Mouse (Mus musculus): Measurements from ENCODE around the gene Chrna3. TPM values are rescaled to one million over a fixed set of nuclear protein-coding genes. Genes with fewer than 3 reads are reported as not detected.

The Chrna3 gene
- polyA plus RNA-seq, 1 experiment from 2014 or later: 26.8 TPM

DNA sequence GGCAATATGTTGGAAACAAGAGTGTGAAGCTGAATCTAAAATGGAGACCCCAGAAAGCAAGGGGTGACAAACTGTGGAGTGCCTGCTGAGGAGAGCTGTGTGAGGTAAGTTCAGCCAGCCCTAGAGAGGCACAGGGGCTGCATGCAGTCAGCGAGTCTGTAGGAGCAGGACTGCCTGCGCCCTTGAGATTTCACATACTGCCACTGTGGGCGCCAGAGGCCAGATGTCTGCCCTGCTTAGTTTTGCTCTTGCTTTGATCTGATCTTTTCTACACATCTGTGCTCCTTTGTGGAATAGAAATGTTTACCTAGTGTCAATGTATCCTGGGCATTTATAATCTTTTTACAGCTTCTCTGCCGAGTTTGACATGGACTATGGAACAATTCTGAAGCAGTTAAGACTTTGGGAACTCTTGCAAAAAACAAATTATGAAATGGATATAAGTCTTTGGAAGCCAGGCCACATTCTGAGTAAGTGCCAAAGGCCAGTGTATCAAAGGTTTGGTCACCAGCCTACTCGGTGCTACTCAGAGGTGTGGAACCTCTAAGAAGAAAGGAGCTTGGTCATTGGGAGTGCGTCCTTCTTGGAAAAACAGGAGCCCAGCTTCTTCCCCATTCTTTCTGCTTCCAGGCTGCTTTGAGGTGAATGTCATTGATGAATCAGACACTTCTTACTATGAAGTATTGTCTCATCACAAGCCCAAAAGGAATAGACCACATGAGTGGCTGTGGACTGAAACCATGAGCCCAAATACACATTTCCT is 15.6 kb downstream of the Chrna3 start:
- Histone ChIP-seq H3K4me1 (ENCODE audit: control insufficient read depth, insufficient read depth, low read length) (no peaks in the 10 kb centered on the region), H3K27ac (ENCODE audit: low read depth, low read length) (no peak overlapping the region), H3K27me3 (ENCODE audit: control insufficient read depth, insufficient read depth, low read length) (no peaks in the 10 kb centered on the region), H3K9ac (replicated peaks; ENCODE audit: low read depth, low read length) (no peak overlapping the region), H3K9me3 (ENCODE audit: control insufficient read depth, low read length) (no peaks in the 10 kb centered on the region), H3K4me2 (ENCODE audit: low read depth, low read length) (no peak overlapping the region), H3K4me3 (ENCODE audit: low read depth, low read length) (no peak overlapping the region), H3K36me3 (ENCODE audit: control insufficient read depth, insufficient read depth, low read length) (no peaks in the 10 kb centered on the region)
- WGBS: 56% methylated on average over 6 of the region's 6 CpGs
- no peak for ATAC-seq (ENCODE audit: low read depth)

DNA sequence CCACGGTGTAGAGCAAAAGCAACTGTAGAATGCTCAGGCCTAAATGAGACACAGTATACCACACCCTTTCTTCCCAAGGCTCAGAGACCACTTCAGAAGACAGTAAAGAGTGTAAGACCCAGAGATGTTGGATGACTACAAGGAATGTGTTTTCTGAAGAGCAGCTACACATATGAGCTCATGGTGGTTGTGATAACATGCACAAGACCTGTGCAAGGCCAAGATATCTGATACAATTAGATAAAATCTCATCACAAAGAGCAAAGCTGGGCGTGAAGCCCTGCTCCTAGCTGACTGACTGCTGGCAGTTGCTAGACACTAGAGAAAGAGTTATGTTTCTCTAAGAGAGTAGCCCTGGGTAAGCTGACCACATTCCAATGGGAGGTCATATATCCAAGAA is 16.7 kb downstream of the Chrna3 start:
- no peak overlapping the region for H3K27ac ChIP-seq (ENCODE audit: low read depth, low read length)
- H3K9ac ChIP-seq (replicated peaks; ENCODE audit: low read depth, low read length): no peak overlapping the region
- WGBS: 92% methylated on average over 2 of the region's 2 CpGs
- H3K4me1 ChIP-seq (ENCODE audit: control insufficient read depth, insufficient read depth, low read length): no peaks in the 10 kb centered on the region
- no peaks in the 10 kb centered on the region for H3K27me3 ChIP-seq (ENCODE audit: control insufficient read depth, insufficient read depth, low read length)
- no peak overlapping the region for H3K4me2 ChIP-seq (ENCODE audit: low read depth, low read length)
- no peak overlapping the region for H3K4me3 ChIP-seq (ENCODE audit: low read depth, low read length)
- H3K36me3 ChIP-seq (ENCODE audit: control insufficient read depth, insufficient read depth, low read length): no peaks in the 10 kb centered on the region
- no peak for ATAC-seq (ENCODE audit: low read depth)
- no peaks in the 10 kb centered on the region for H3K9me3 ChIP-seq (ENCODE audit: control insufficient read depth, low read length)

DNA sequence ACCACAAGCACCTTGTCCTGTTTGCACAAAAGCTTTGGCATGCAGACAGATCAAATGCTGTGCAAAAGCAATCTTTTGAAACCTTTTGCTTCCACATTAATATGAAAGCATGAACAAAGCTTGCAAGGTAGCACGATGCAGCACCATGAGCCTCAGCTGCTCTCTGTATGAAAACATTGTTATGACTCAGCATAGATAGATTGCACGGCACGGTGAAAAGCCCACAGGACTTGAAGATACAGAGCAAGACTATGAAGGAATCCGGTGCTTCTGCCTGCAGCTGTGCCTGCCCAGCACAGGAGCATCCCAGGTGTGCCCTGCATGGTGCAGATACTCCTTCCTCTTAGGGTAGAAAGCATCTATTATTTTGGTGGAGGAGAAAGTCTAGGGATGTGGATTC is 22.8 kb downstream of the Chrna3 start:
- no peaks in the 10 kb centered on the region for H3K9me3 ChIP-seq (ENCODE audit: control insufficient read depth, low read length)
- no peaks in the 10 kb centered on the region for H3K27me3 ChIP-seq (ENCODE audit: control insufficient read depth, insufficient read depth, low read length)
- no peaks in the 10 kb centered on the region for H3K36me3 ChIP-seq (ENCODE audit: control insufficient read depth, insufficient read depth, low read length)
- no peak overlapping the region for H3K4me3 ChIP-seq (ENCODE audit: low read depth, low read length)
- H3K4me2 ChIP-seq (ENCODE audit: low read depth, low read length): no peak overlapping the region
- no peak for ATAC-seq (ENCODE audit: low read depth)
- H3K27ac ChIP-seq (ENCODE audit: low read depth, low read length): no peak overlapping the region
- WGBS: 49% methylated on average over 4 of the region's 4 CpGs
- no peak overlapping the region for H3K9ac ChIP-seq (replicated peaks; ENCODE audit: low read depth, low read length)
- H3K4me1 ChIP-seq (ENCODE audit: control insufficient read depth, insufficient read depth, low read length): no peaks in the 10 kb centered on the region

DNA sequence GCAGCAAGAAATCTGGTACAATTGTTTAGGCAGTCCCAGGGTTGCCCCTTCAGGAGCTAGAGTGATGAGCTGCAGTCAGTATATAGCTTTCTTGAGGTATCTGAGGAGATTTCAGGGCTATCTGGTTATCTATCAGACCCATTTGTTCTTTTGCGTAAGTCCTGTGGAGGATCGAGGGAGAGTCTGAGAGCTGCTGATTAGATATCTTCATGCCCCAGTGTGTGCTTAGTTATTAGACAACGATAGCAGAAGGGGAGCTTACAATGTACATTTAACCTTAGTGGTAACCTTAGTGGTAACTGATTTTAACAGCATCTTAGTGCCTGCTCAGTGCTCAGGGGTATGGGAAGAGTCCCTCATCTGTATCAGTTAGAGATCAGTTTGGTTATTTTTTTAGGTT is 30.7 kb downstream of the Chrna3 start:
- Histone ChIP-seq H3K4me3 (ENCODE audit: low read depth, low read length) (no peak overlapping the region), H3K27me3 (ENCODE audit: control insufficient read depth, insufficient read depth, low read length) (no peaks in the 10 kb centered on the region), H3K36me3 (ENCODE audit: control insufficient read depth, insufficient read depth, low read length) (no peaks in the 10 kb centered on the region), H3K9ac (replicated peaks; ENCODE audit: low read depth, low read length) (no peak overlapping the region), H3K9me3 (ENCODE audit: control insufficient read depth, low read length) (no peaks in the 10 kb centered on the region), H3K4me1 (ENCODE audit: control insufficient read depth, insufficient read depth, low read length) (no peaks in the 10 kb centered on the region), H3K4me2 (ENCODE audit: low read depth, low read length) (no peak overlapping the region), H3K27ac (ENCODE audit: low read depth, low read length) (no peak overlapping the region)
- ATAC-seq (ENCODE audit: low read depth): no peak
- 87% methylated on average over 3 of the region's 3 CpGs for WGBS

DNA sequence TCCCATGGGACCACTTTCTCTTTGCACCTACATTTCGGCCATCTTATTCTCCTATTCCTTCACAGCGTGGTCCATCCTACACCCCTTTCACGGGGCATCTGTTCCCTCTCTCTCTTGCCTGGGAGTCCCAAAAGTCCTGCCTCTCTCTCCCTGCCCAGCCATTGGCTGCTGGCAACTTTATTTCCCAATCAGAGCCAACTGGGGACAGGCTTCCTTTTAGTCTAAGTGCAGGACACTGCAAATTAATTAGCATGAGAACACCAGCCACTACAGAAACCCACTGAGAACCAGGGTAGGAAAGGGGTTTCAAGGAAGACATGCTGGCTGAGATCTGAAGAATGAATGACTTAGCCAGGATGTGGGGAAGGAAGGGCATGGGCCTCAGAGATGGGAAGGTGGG is 32.0 kb downstream of the Chrna3 start:
- Histone ChIP-seq H3K9me3 (ENCODE audit: control insufficient read depth, low read length) (no peaks in the 10 kb centered on the region), H3K4me2 (ENCODE audit: low read depth, low read length) (no peak overlapping the region), H3K4me1 (ENCODE audit: control insufficient read depth, insufficient read depth, low read length) (no peaks in the 10 kb centered on the region), H3K27ac (ENCODE audit: low read depth, low read length) (no peak overlapping the region), H3K4me3 (ENCODE audit: low read depth, low read length) (no peak overlapping the region), H3K27me3 (ENCODE audit: control insufficient read depth, insufficient read depth, low read length) (no peaks in the 10 kb centered on the region), H3K9ac (replicated peaks; ENCODE audit: low read depth, low read length) (no peak overlapping the region), H3K36me3 (ENCODE audit: control insufficient read depth, insufficient read depth, low read length) (no peaks in the 10 kb centered on the region)
- ATAC-seq (ENCODE audit: low read depth): no peak
- WGBS: 48% methylated on average over 3 of the region's 3 CpGs

DNA sequence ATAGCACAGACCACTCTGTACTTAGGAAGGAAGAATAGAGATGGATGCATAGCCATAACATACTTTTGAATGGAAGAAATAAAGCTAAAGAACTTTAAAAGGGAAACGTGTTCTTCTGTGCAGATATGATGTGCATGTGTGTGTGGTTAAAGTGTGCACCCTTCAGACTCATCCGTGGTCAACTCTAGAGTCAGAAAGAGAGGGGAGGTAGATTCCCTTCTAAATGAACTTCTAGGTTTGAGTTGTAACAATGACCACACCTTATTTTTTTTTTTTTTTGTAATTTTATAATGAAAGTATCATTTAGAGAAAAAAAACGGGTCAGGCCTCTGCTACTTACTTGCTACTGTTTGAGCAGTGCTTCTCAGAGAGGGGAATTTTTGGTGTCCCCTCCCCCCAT is 36.0 kb downstream of the Chrna3 start:
- no peaks in the 10 kb centered on the region for H3K36me3 ChIP-seq (ENCODE audit: control insufficient read depth, insufficient read depth, low read length)

DNA sequence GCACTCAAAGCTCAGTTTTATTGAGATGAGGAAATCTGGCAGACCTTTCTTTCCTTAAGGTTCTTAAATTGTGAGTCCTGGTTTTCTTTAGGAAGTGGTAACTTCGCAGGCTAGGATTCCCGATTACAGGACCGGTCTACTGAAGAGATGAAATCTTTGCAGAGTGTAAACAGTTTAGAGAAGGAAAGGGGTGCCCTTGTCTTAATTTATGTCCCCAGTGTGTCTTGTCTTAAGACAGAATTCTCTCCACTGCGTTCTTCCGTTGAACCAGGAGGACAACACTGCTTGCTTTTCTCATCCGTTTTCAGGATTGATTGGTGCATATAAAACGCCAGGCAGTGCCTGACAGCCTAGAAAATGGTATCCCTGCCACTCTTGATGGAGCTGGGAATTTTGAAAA is 44.0 kb downstream of the Chrna3 start:
- no peaks in the 10 kb centered on the region for H3K36me3 ChIP-seq (ENCODE audit: control insufficient read depth, insufficient read depth, low read length)
- H3K4me1 ChIP-seq (ENCODE audit: control insufficient read depth, insufficient read depth, low read length): peaks cover 7% of the 10 kb centered on the region; the same call in 1 of the 2 replicates
- H3K4me2 ChIP-seq (ENCODE audit: low read depth, low read length): peak overlapping the region; percentile 78
- no peak for ATAC-seq (ENCODE audit: low read depth)
- WGBS: 4% methylated on average over 7 of the region's 7 CpGs
- H3K27me3 ChIP-seq (ENCODE audit: control insufficient read depth, insufficient read depth, low read length): peaks cover 13% of the 10 kb centered on the region
- no peak overlapping the region for H3K27ac ChIP-seq (ENCODE audit: low read depth, low read length)
- peak overlapping the region; percentile 62; the same call in 1 of the 2 replicates for H3K4me3 ChIP-seq (ENCODE audit: low read depth, low read length)
- H3K9ac ChIP-seq (replicated peaks; ENCODE audit: low read depth, low read length): 0 out of 2 replicates have a peak overlapping the region, but pooled peaks have one; percentile 3
- H3K9me3 ChIP-seq (ENCODE audit: control insufficient read depth, low read length): no peaks in the 10 kb centered on the region

More for the DNA sequence above, 36.0 kb downstream of the Chrna3 start:
- no peaks in the 10 kb centered on the region for H3K27me3 ChIP-seq (ENCODE audit: control insufficient read depth, insufficient read depth, low read length)
- H3K4me2 ChIP-seq (ENCODE audit: low read depth, low read length): no peak overlapping the region
- ATAC-seq (ENCODE audit: low read depth): no peak
- no peak overlapping the region for H3K27ac ChIP-seq (ENCODE audit: low read depth, low read length)
- 85% methylated on average over 3 of the region's 3 CpGs for WGBS
- H3K9me3 ChIP-seq (ENCODE audit: control insufficient read depth, low read length): no peaks in the 10 kb centered on the region
- no peak overlapping the region for H3K9ac ChIP-seq (replicated peaks; ENCODE audit: low read depth, low read length)
- no peak overlapping the region for H3K4me3 ChIP-seq (ENCODE audit: low read depth, low read length)
- H3K4me1 ChIP-seq (ENCODE audit: control insufficient read depth, insufficient read depth, low read length): no peaks in the 10 kb centered on the region

DNA sequence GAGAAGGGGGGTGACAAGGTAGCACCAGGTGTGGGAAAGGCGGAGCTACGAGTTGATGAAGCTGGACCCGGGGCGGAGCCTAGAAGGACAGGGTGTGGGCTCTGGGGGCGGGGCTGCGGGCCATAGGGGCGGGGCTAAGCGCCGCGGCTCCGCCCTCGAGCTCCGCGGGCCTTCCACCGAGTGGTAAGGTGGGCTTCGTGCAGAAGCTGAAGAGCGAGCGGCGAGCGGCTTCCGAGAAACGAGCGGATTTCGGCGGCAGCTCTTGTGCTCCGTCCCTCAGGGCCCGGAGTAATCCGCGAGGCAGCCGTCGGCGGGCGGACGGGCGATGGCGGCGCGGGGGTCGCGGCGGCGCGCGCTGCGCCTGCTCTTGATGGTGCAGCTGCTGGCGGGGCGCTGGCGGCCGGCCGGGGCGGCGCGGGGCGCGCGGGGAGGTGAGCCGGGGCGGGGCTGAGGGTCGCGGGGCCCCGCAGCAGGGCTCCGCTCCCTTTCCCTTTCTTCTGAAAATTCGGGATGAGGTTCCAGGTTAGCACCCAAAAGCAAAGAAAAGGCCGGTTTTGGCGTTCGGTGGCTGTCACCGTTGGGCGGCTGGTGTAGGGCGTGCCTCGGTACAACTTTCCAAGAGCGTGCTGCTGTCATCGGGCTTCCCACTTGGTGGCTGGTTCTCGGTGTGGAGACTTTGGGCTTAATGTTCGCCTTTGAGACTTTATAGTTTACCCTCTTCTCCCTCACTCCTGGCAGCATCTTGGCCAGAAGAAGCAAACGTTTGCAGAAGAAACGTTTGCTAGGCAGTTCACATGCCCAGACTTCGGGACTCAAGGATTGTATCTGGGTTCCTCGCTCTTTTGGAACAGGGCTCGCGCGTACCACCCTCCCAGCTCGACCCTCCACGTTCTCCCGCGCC is 44.8 kb downstream of the Chrna3 start:
- ATAC-seq (ENCODE audit: low read depth): peak; percentile 90
- Histone ChIP-seq H3K4me2 (ENCODE audit: low read depth, low read length) (peak overlapping the region; percentile 78), H3K4me1 (ENCODE audit: control insufficient read depth, insufficient read depth, low read length) (peaks cover 7% of the 10 kb centered on the region; the same call in 1 of the 2 replicates), H3K27ac (ENCODE audit: low read depth, low read length) (no peak overlapping the region), H3K36me3 (ENCODE audit: control insufficient read depth, insufficient read depth, low read length) (no peaks in the 10 kb centered on the region), H3K4me3 (ENCODE audit: low read depth, low read length) (peak overlapping the region; percentile 62), H3K9ac (replicated peaks; ENCODE audit: low read depth, low read length) (peak overlapping the region; percentile 59), H3K27me3 (ENCODE audit: control insufficient read depth, insufficient read depth, low read length) (peaks cover 13% of the 10 kb centered on the region), H3K9me3 (ENCODE audit: control insufficient read depth, low read length) (no peaks in the 10 kb centered on the region)
- WGBS: under 1% methylated on average over 55 of the region's 85 CpGs

DNA sequence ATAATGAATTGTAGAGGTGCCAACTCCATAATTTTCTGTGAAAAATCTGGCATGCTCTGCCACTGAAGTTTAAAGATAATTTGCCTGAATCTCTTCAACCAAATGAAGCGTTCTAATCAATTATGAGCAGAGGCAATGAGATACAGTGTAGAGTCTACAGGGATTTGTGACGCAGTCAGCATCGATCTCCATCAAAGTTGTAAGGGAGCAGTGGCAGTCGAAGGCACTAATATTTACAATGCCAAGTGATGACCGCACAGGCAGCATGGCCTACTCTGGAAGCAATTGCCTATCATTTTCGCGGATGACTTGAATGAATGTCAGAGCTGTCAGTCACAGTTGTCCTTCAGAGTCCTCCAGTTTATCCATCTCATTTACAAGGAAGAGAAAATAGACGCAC is 45.7 kb downstream of the Chrna3 start, which contains the start of gene Chrna5:
Gene Chrna5 (plus strand): TSS at position 207 of the 400 bp plus-strand sequence.
- WGBS: 42% methylated on average over 8 of the region's 8 CpGs
- Histone ChIP-seq H3K4me1 (ENCODE audit: control insufficient read depth, insufficient read depth, low read length) (peaks cover 7% of the 10 kb centered on the region; the same call in 1 of the 2 replicates), H3K27ac (ENCODE audit: low read depth, low read length) (no peak within 1 kb of the TSS), H3K27me3 (ENCODE audit: control insufficient read depth, insufficient read depth, low read length) (peaks cover 13% of the 10 kb centered on the region), H3K4me3 (ENCODE audit: low read depth, low read length) (peak within 1 kb of the TSS; percentile 62), H3K4me2 (ENCODE audit: low read depth, low read length) (peak within 1 kb of the TSS; percentile 78), H3K36me3 (ENCODE audit: control insufficient read depth, insufficient read depth, low read length) (no peaks in the 10 kb centered on the region), H3K9ac (replicated peaks; ENCODE audit: low read depth, low read length) (peak within 1 kb of the TSS; percentile 59), H3K9me3 (ENCODE audit: control insufficient read depth, low read length) (no peaks in the 10 kb centered on the region)
- 0 out of 2 replicates have a peak, but pooled peaks have one; percentile 15 for ATAC-seq (ENCODE audit: low read depth)

Measured in neural tube, embryonic 14.5 days (tissue).